Mouse (Mus musculus) yolk sac, embryonic 10.5 days (tissue): ENCODE measurements around the gene Fars2.
"Not testable (repeated sequence)": the region's sequence is repeated elsewhere in the genome, so short reads cannot be mapped to it uniquely, and the experiment has no call there.

Experiments used
- DNase-seq: peaks from one replicate; pipeline ENCODE4 v3.0.0-alpha.2; 2017; ENCODE audit warnings: low spot score

Gene Fars2

DNA sequence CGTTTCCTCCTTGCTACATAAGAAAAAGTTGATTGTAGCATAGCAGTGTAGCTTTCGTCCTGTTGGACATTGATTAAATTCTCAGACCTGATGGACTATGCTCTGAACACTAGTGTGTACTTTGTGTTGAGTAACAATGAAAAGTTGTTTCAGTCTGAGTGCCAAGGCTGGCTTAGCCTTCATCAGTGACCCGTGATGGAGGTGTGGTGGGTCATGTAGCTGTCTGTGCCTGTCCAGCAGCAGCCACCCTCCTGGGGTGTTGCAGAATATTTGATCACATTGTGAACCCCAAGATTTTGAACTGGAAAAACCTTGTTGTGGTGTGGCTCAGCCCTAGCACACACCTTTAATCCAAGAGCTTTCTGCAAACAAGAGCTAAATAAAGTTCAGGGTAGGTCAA is 343.3 kb downstream of the Fars2 start:
- peak; percentile 7 for DNase-seq

DNA sequence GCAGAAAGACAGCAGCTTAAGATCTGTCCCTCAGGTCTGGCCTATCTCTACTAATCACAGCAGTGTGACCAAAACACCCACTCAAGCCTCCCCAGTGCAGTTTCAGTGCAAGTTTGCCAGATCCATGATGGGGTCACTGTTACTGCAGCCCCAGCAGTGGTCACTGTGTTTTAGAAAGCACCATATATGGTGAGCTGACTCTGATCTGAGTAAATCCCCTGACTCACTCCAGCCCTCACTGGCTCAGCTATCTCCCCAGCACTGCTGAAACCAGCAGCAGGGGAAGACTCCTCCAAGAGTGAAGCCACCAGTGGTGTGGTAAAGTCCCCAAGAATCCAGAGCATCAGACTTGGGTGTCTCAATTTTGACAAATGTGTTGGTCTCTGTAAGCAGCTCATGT is 346.5 kb downstream of the Fars2 start:
- no peak for DNase-seq

DNA sequence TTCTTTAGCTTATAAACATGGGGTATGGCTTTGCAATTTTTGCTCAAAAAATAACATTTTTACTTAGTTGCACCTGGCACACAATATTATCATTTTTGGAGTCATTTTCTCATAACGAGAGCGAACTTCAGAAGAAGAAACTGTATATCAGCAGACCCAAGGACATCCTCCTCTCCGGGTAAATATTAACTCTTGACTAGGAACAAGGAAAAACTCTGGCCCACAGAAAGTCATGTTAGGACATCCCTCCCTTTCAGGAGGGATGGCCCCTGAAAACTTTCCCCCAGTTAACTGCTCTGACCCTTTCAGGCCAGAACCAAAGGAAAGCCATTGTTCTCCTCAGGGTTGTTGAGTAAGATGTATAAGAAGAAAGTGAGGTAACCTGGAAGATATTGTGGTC is 348.9 kb downstream of the Fars2 start:
- DNase-seq: not testable (repeated sequence)

DNA sequence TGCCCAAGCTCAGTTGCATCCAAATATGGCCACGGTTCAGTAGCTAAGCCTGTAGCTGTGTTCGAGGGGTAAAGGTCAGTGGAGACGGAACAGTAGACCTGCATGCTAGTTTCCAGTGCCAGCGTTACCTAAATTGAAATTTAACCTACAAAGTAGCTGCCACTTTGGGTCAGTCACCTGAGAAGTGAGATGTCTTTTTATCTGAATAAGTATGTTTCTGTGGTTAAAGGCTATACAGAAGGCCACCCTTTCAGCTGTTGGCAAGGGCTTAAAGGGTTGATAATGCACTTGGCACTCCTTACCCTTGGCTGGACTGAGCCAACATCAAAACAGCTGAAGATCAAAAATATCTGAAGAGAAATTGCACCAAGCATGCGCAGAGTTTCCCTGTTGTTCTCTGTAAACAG is 349.3 kb downstream of the Fars2 start:
- no peak for DNase-seq

DNA sequence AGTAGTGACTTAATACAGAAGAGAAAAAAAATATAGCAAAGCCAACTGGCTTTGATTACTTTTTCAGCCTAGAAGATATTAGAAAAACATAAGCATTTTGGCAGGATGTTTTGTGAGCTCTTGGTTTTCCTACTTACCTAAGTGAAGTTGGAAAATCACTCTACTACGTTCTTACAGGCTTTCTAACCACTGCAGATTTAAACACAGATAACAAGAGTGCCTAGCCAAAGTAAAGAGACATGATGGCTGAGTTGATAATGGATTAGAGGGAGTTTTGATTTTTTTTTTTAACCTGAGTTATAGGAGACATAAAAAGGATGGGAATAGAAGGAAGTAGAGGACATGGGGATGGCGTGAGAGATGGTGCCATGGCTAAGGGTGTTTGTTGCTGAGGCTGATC is 350.6 kb downstream of the Fars2 start:
- DNase-seq: no peak

DNA sequence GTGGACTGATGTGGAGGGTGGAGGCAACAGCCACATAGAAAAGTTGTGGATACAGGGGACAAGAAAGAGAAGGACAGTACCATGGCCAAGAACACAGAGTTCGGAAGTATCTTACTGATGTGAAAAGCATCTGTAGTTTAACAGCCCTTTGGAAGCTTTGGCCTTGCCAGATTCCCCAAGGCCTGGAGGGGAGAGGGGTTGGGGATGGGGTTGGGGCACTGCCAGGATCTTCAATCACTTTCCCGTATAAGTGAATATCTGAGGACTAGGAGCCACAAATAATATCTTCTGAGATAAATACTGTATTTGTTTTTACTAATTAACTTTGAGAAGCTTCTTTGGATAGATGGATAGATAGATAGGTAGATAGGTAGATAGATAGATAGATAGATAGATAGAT is 351.8 kb downstream of the Fars2 start:
- DNase-seq: no peak

DNA sequence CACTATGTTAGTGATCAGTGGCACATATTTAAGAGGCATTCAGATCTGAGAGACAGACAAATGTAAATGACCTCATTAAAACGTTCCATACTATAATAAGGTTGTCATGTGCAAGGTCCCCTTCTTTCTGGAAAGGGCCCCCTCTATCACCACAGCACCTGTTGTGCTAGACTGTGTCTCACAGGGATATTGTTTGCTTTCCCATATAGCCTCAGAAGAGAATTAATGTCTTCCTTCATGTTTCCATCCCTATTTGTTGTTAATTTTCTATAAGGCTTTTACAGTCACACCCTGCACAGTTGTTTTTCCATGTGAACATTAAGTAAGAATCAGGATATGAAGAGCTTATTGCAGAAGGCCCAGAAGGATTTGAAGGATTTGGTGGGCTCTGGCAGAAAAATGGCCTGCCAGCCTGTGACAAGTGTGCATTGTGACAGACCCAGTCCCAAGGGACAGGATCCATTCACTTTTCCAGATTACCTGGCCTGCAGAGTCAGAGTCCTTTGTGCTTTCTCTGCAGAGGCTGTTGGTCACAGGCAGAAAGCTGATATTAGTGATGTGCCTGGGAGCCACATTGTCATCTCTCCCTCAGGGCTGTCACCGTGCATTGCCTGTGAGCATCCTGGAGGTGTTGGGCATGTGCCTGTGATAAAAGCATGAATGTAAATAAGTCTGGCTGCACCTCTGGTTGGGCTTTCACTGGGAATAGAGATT is 352.4 kb downstream of the Fars2 start:
- no peak for DNase-seq

DNA sequence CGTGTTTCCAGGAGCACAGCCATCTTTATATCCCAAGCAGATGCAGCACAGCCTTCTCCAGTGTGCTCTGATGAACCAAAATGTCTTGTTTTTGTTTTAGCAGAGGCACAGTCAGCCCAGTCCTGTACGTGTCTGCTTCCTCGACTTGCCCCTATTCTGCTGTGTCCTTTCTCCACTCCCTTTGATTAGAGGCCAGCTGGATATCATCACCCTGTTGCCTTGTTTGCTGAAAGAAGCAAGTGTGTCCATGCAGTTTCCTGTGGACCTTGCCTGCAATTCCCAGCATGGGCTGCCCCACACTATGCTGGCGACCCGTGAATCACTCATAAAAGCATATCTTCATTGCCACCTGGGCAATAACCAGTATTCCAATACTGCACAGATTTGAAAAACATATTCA is 360.4 kb downstream of the Fars2 start:
- no peak for DNase-seq

DNA sequence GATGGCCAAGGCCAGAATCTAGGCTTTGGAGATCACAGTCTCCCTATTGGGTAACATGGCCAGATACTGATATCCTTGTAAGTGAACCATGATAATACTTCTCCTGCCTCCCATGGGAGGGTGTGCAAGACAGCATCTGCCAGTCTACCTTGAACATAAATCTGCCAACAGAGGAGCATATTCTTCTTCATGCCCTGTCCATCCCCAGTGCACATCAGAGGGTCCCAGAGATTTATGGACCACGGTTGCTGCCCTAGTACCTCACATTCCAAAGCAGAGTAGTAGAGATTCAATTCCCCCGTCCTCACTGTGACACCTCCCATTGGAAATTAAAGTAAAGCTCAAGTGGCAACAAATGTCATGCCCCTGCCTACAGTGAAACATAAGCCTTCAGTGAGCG is 361.0 kb downstream of the Fars2 start:
- no peak for DNase-seq

DNA sequence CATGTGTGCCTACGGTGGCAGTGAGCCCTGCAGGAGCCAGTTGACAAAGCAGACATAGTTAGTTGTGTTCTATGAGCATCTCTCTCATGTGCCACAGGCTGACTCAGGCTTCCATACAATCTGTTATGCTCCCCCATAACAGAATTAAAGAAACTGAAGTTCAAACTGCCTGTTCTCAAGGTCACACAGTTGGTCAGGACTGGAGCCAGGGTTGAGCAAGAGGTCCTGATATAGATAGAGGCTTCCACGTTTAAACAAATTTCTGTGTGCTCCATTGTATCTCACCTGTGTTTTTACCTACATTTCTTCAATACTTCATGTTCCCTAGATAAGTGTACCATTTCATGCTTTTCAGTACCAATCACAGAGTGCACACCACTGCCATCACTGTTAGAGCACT is 362.9 kb downstream of the Fars2 start:
- DNase-seq: no peak

DNA sequence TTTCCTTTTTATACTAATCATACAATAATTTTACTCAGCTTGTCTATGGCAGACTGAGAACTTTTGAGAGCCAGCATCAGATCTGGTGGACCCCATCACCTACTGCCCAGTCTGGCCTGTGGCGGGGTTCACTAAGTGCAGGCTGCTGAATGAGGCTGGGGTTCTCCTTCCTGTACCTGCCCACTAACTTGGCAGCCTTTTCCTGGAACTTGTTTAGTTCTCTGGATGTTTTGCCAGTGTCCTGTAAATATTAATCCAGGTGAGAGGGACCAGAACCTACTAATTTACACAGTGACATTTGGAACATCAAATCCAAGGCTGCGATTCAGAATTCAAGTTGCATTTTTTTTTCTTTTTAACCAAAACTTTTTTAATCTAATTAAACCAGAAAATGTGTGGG is 367.2 kb downstream of the Fars2 start:
- DNase-seq: no peak

DNA sequence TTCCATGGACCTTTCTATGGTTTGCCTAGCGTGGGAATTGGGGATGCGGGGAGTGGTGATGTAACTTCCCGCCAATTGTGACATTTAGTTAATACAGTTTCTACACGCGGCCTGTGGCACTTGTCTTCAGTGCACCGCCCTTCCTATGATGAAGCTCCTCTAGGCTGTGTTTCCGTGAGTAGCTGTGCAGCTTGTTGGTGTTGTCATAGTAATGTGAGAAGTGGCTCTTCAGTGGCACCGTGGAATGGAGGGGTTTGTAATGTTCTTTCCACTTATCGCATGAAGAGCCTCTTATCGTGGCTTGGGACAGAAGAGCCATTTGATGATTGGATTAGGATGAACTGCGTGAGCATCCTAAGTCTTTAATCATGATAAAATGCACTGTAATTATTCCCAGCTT is 369.5 kb downstream of the Fars2 start:
- no peak for DNase-seq

DNA sequence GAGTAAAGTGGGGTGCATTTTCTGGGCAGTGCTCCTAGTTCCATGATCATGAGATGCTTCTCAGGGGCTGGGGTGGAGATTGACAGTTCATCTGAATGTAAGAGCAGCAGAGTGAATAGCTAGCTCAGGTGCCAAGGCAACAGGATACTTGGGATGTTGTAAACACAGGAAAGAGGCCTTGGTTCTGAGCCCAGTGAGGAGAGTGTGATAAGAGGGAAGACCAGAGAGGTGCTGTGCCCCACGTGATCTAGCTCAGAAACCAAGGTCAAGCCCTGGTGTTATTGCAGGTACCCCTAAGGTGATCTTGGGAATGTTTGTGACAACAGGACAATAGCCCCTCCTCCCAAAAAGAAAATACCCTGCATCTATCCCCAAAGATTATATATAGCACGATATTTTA is 372.2 kb downstream of the Fars2 start:
- no peak for DNase-seq

DNA sequence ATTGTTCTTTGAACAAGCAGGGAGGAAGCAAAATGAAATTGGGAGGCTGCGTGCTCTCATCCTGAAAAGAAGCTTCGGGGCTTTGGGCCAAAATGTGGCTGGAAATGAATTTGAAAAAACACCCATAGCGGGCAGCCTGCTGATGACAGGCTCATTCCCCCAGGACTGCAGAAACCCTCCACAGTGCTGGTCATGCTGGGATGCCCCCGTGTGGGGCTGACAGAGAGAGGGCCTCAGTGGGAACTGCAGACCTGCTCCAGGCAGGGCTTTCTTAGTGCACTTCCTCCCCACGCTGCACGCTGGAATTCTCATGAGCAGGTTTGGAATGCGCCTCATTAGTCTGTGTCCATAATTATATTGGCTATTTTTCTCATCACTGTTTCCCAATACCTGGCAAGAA is 373.4 kb downstream of the Fars2 start:
- DNase-seq: no peak

DNA sequence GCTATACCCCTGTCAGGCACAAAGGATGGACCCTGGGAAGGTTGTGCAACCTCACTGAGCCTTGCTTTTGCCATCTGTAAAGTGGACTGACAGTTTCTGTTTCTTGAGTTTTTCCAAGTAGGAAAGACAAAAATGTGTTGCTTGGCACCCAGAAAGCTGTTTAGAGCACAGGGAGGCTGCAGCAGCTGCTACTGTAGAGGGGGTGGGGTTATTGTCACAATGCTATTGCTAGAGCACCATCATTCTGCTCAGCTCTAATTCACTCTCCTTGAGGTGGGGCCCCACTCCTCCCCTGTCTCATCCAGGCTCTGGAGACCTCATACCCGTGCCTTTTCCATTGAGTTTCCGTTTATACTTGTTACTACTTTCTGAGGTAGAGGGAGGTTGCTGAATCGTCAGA is 375.2 kb downstream of the Fars2 start:
- no peak for DNase-seq

DNA sequence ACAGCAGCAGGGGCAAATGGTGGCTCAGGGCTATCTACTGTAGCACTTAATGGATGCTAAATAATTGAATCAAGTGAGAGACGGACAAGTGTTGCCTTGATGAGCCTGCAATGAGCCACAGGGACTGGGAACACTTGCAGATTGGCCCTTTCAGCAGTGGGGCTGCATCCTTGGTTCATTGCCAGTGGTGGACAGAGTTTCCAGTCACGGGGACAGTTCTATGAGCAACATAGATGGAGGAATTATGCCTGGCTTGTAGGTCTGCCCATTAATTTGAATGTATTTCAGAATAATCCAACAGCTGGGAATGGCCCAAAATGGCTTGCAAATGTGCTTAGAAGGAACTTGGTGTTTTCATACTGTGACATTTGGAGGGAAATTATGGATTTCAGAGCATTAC is 376.1 kb downstream of the Fars2 start:
- no peak for DNase-seq

DNA sequence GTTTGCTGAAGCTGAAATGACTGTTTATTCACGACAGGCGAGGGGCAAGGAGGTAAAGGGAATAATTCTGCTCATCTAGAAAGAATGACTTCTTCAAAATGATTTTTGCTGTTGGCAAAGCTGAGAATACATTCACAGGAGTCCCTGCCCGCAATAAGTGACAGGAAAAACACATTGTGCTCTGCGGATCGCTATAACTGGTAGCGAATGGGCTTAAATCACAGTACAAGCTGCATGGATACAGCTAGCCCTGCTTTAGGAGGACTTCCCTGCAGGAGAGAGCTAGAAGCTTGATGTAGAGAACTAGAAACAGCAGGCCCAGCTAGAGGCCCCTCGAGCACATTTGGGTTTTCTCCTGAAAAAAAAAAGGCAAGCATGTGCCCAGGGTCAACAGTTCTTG is 376.6 kb downstream of the Fars2 start:
- DNase-seq: no peak

DNA sequence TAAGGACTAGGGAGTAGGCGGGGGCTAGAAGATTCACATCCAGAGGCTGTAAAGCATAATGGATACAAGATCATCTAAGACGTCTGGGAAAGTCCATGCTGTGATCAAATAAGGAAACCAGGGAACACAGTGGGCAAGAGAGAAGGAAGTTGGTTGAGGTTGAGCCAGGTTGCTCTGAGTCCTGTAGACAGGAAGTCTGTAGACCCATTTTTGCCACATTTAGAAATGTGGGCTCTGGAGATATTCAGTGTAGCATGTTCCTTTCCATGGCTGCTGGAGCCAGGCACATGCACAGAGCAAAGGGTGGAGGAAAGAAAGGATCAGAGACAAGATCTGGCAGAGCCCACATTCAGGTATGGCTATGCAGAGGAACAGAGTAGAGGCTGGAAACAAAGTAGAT is 378.8 kb downstream of the Fars2 start:
- DNase-seq: no peak

DNA sequence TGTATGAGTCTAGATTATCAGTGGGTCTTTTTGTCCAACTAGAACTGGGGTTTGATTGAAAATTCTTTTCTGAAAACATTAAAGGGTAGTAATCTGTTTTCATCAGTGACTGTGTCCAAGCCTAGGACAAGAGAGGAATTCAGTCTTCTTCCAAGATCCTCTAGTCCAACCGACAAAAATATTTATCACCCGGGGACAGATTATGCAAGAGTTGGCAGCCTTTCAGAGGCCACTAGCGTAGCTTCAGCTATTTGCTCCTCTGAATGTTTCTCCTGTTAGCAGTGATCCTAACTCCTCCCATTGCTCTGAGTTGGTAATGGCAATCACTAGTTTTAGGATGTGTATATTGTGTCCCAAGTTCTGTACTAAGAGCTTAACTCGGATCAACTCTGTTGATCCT is 380.1 kb downstream of the Fars2 start:
- no peak for DNase-seq

DNA sequence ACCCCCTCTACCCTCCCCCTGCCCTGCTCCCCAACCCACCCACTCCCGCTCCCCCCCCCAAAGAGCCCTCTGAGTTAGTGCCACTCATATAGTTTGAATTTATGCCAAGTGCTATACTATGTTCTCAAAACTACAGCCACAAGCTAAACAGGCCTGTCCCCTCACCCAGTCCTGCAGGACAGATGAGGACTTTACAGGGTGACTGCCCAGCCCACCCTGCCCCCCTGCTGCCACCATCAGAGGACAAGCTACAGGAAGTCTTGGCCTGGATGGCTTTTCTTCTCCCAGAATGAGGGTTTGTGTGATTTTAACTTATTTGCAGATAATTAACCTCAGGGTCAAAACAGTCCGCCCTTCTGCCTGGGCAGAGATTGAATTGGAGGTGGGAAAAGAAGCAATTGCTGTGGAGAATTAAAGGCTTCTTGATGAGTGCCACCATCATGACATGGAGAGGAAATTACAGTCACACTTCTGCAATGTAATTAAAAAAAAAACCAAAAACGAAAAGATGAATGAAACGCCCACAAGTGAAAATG is 383.2 kb downstream of the Fars2 start:
- no peak for DNase-seq

DNA sequence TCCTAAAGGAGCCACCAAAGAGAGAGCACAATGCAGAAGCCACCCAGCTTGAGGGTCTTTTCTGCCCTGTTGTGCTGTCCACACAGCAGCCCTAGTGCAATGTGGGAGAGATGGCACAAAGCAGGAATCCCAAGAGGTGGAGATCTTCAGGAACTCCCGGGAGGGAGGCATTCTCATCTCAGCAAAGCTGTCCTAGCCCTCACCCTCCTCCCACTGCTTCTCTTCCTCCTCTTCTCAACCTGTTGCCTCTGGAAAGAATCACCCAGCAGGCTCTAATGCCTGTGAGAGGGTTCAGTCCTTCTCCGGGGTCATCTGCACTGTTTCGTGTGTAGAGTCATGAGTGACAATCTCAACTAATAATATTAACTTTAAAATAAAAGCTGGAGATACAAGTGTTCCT is 386.3 kb downstream of the Fars2 start:
- no peak for DNase-seq

DNA sequence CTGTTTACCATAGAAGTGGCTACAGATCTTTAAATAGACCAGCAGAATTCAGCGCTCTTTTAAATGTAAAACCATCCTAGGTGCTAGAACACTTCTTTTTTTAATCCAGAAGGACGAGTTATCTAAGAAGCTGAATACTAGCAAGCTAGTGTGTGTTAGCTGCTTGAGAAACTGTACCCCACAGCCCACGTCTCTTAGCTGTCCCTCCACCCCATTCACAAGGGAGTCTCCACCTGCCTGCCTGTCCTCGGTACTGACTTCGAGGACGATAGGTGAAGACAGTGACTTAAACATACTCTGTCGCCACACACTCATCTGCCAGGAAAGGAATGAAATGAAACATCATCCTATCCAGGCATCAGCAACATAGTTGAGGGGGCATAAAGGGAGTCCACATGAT is 386.8 kb downstream of the Fars2 start:
- DNase-seq: no peak

DNA sequence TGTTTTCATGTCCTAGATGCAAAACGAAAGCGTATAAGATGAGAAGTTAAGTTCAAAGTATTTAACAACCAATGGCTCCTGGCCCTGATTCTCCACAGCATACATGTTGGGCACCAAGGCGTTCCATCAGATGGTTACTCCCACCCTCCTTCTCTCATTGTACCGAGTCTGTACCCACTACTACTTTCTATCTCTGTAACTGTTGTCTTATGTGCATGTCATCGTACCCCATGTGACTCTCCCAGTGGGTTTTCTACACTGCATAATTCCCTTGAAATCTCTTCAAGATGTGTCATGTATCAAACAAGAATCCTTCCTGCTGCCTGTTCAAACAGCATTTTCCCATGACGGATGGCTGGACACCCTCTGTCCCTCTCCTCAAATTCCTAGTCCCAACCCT is 388.5 kb downstream of the Fars2 start:
- no peak for DNase-seq

DNA sequence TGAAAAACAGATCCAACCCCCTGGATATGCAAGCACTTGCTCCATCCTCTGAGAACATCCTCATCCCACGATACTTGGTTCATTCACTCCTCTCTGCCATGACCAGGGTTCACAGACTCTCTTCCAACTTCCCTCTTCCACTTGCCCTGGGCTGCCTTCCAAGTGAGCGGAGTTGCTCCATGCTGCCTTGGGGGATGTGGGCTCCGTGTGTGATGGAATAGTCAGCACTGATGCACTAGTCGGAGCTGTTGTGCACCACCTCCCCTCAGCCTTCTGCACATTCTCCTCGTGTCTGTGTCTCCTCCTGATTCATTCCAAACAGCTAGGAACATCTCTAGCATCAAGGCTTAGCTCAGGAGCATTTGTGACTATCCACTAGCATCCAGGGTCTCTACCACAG is 389.1 kb downstream of the Fars2 start:
- DNase-seq: no peak

DNA sequence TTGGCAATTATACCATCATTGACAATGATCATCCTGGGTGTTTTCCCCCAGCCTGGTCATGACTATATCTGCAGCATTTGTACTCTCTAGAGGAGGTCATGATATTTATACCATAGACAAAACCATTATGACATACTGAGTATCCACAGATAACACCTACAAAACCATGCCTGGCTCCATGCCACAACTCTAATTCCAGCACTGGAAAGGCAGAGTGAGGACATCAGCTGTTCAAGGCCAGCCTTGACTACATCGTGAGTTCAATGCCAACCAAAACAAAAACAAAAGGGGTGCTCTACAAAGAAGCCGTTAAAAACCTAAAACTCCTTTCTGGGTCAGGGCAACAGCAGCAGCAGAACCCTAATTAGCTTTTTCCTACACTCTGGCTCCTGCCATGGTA is 392.9 kb downstream of the Fars2 start:
- no peak for DNase-seq
